Mouse (Mus musculus) cerebellum, adult 2 months (tissue): ENCODE results near the gene Klhl23.

ENCODE experiments used
- CTCF ChIP-seq: fragments of 200-500 bp; IDR thresholded peaks from 2 replicates; pipeline ENCODE4 v1.5.1; 2011; ENCODE audit warnings: low read depth, mild to moderate bottlenecking, control low read depth, low read length, moderate library complexity, borderline replicate concordance; ENCODE audit not compliant: insufficient read depth
- POLR2A ChIP-seq: fragments of 200-500 bp; IDR thresholded peaks from 2 replicates; pipeline ENCODE4 v1.6.1; 2011; ENCODE audit warnings: low read length, control low read depth, borderline replicate concordance; ENCODE audit not compliant: insufficient read depth

DNA sequence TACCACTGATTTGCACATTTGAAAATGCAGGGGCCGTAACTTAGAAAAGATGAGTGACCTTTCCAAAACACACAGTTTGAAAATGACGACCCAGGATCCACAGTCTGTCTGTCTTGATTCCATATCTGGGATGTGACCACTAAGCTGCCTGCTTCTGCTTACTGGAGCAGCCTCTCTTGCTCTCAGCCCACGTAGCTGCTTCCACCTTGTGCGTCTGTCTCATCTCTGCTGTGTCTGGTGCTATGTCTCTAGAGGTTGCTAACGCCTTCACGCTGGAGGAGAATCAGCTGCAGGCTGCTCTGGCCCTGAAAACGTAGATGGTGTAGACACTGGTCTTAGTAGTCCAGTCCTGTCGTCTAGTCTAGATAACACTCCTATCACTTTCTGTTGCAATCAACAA lies 8.4 kb downstream of the Klhl23 start:
- TF ChIP-seq CTCF (no peak), POLR2A (no peak)
